Mouse (Mus musculus) brain, embryonic 18.5 days (tissue): ENCODE data around the gene Rag1.

ENCODE experiments used
- DNase-seq: peaks from one replicate; pipeline ENCODE4 v3.0.0-alpha.2; 2012; ENCODE audit warnings: low read depth, low spot score

Gene Rag1

DNA sequence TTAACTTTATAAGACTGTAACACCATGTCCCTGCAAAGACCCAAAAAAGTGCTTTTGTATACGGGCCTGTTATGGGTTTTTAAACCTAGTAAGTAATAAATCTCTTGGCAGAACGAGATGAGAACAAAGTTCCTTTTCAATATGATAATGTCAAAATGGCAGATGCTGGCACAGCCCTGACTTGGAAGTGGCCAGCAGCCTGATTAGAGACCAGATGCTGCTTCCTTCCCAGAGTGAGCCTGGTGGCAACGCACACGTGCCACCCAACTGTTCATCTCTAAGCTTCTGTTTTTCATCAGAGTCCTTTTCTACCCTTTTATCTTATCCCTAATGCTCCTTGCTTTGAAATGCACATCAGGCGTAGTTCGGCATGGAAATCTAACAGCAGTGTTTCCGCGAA lies 57.9 kb downstream of the Rag1 start:
- no peak for DNase-seq
